Mouse (Mus musculus) embryonic facial prominence, embryonic 11.5 days (tissue): ENCODE results near the gene Syt14. TPM values are rescaled to one million over a fixed set of nuclear protein-coding genes. Genes with fewer than 3 reads are reported as not detected.
A peak's percentile ranks its signal among the peaks of the same experiment; 100 is the strongest.

Experiments
- ATAC-seq: fragments of 200-750 bp; cut with Nextera tagmentation; replicated peaks from 2 replicates; pipeline ENCODE4 v1.8.0; 2017; ENCODE audit warnings: low read depth; ENCODE audit not compliant: insufficient number of reproducible peaks, low FRiP score, low TSS enrichment
- DNase-seq: peaks from one replicate; pipeline ENCODE4 v3.0.0-alpha.2; 2015; ENCODE audit warnings: low spot score
- H3K27ac ChIP-seq: fragments of 300-500 bp; sonication (generic); replicated peaks from 2 replicates; pipeline ENCODE4 v1.5.1; 2014; ENCODE audit warnings: mild to moderate bottlenecking, low read depth, low read length, control low read depth
- H3K27me3 ChIP-seq: fragments of 300-500 bp; sonication (generic); 2 replicates; pipeline ENCODE4 v1.6.1; 2014; ENCODE audit warnings: mild to moderate bottlenecking, low read length, moderate library complexity, mixed read lengths; ENCODE audit not compliant: control insufficient read depth, insufficient read depth
- H3K36me3 ChIP-seq: fragments of 300-500 bp; sonication (generic); replicated peaks from 2 replicates; pipeline ENCODE4 v1.6.1; 2014; ENCODE audit warnings: low read depth, mild to moderate bottlenecking, low read length, moderate library complexity, mixed read lengths; ENCODE audit not compliant: control insufficient read depth, insufficient read depth
- H3K4me1 ChIP-seq: fragments of 300-500 bp; sonication (generic); 2 replicates; pipeline ENCODE4 v1.6.1; 2014; ENCODE audit warnings: low read length, mixed read lengths; ENCODE audit not compliant: control insufficient read depth, insufficient read depth
- H3K4me2 ChIP-seq: fragments of 300-500 bp; sonication (generic); 2 replicates; pipeline ENCODE4 v1.6.1; 2014; ENCODE audit warnings: low read depth, mild to moderate bottlenecking, control low read depth, low read length, moderate library complexity
- H3K4me3 ChIP-seq: fragments of 300-500 bp; sonication (generic); 2 replicates; pipeline ENCODE4 v1.5.1; 2014; ENCODE audit warnings: low read depth, low read length, control low read depth
- H3K9ac ChIP-seq: fragments of 300-500 bp; sonication (generic); replicated peaks from 2 replicates; pipeline ENCODE4 v1.6.1; 2014; ENCODE audit warnings: mild to moderate bottlenecking, control low read depth, low read length
- H3K9me3 ChIP-seq: fragments of 300-500 bp; sonication (generic); replicated peaks from 2 replicates; pipeline ENCODE4 v1.6.1; 2016; ENCODE audit warnings: mild to moderate bottlenecking, low read length, inconsistent platforms, mixed read lengths; ENCODE audit not compliant: control insufficient read depth
- WGBS: fragments of 180-500 bp; shearing (Covaris S2); extraction: QIAGEN DNeasy Blood & Tissue Kit; methylation state at CpG from one replicate; pipeline ENCODE4 v1.1.7; 2014; 5-methylcytosine and 5-hydroxymethylcytosine counted together
- polyA plus RNA-seq: library from polyadenylated mRNA; unstranded; fragments of >200 nt; fragmentation: Nextera tagmentation; extraction: Ambion mirVana; gene quantifications from 2 replicates; pipeline ENCODE4 v1.2.1, GENCODE M21; 2014

Syt14 gene
- polyA plus RNA-seq, 1 experiment from 2014 or later = 5.9 TPM

DNA sequence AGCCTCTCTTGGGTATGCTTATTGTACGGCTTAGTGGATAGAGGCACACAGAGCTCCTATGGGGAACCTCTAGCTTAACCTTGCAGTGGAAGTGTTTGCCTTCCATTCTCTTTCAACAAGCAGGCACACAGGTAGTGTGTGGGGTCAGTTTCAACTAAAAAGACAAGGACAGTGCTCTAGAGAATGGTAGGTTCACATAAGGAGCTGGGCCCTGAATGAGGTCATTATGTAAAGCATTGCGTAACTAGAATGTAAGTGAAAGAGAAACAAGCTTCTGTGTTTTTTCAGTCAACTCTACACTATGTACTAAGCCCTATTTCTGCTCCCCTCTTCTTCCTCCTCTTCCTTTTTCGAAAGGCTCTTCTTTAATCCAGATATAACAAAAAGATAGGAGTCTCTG is 103.8 kb downstream of the Syt14 start:
- DNase-seq = no peak
- H3K36me3 ChIP-seq = no peaks in the 10 kb centered on the region
- no peak for ATAC-seq
- WGBS = 89% methylated on average over 3 of the region's 3 CpGs
- H3K9me3 ChIP-seq = no peaks in the 10 kb centered on the region
- no peaks in the 10 kb centered on the region for H3K27me3 ChIP-seq
- H3K4me3 ChIP-seq = no peak overlapping the region
- no peaks in the 10 kb centered on the region for H3K4me1 ChIP-seq
- no peak overlapping the region for H3K9ac ChIP-seq
- no peak overlapping the region for H3K27ac ChIP-seq
- no peak overlapping the region for H3K4me2 ChIP-seq

DNA sequence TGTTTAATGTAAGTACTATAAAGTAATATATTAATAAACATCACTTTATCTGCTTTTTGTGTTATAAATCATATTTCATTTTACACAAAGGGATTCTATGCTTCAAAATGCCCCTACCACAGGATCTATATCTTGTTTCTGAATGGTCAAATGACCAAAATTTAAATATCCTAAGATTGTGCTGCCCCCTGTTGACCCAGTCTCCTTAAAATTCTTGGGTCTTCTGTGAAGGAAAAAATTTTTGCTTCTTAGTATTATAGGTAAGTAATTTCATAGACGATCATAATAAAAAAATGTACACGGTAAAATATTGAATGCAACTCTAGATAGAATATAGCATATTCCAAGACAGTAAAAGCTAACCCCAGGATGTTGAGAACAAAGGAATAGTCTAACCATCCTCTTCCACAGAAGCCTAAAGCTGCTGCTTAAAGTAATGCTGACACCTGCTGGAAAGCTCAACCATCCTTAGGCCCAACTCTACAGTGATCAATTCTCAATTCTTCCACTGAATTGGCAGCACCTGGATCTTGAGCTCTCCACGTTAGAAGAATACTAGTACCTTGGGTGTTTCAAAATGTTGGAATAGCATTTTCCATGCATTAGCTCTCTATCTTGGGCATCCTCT is 123.4 kb downstream of the Syt14 start:
- Histone ChIP-seq H3K4me1 (no peaks in the 10 kb centered on the region), H3K27ac (no peak overlapping the region), H3K9ac (no peak overlapping the region), H3K36me3 (no peaks in the 10 kb centered on the region), H3K9me3 (no peaks in the 10 kb centered on the region), H3K4me3 (no peak overlapping the region), H3K4me2 (no peak overlapping the region), H3K27me3 (no peaks in the 10 kb centered on the region)
- WGBS = 58% methylated on average over 3 of the region's 3 CpGs
- peak; percentile 74 for DNase-seq
- no peak for ATAC-seq

DNA sequence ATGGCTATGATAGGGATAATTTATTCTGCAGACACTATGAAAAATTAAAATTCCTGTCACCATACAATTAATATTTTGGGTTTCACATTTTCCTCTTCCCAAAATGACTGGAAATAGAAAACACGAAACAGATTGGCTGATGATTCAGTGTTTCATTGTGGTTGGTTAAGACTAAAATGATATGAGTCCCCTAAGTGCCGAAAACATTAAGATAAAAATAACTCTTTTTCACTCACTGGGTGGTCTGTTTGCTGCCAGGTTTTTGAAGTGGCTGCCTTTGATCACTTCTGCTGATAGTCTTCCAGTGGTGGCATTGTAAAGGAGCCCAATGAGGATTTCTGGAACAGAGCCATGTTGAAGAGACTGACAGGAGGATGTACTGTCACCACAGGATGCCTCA is 134.1 kb downstream of the Syt14 start:
- Histone ChIP-seq H3K36me3 (no peaks in the 10 kb centered on the region), H3K4me3 (no peak overlapping the region), H3K27me3 (no peaks in the 10 kb centered on the region), H3K4me1 (no peaks in the 10 kb centered on the region), H3K9ac (no peak overlapping the region), H3K27ac (no peak overlapping the region), H3K4me2 (no peak overlapping the region), H3K9me3 (no peaks in the 10 kb centered on the region)
- DNase-seq (no peak), ATAC-seq (no peak)
- 80% methylated on average over 2 of the region's 2 CpGs for WGBS

DNA sequence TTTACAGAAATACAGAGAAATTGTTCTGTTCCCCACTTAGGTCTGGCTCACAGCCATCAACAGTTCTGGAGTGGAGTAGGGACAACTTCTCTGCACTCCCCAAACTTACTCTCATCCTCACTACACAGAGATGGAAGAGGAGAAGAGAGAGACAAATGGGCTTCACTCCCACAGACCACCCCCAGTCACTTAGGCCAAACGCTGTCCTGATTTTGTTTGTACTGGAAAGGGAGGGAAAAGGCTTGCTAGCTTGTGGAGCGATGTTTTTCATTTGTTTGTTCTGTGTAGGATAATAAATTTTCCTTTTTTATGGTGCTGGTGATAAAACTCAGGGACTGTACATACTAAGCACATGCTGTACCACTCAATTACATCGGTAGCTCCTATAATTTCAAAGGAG is 134.7 kb downstream of the Syt14 start:
- no peak for ATAC-seq
- no peaks in the 10 kb centered on the region for H3K4me1 ChIP-seq
- no peak overlapping the region for H3K27ac ChIP-seq
- H3K27me3 ChIP-seq = no peaks in the 10 kb centered on the region
- H3K36me3 ChIP-seq = no peaks in the 10 kb centered on the region
- 74% methylated on average over 3 of the region's 3 CpGs for WGBS
- H3K4me3 ChIP-seq = no peak overlapping the region
- no peak overlapping the region for H3K9ac ChIP-seq
- no peaks in the 10 kb centered on the region for H3K9me3 ChIP-seq
- DNase-seq = no peak
- H3K4me2 ChIP-seq = no peak overlapping the region

DNA sequence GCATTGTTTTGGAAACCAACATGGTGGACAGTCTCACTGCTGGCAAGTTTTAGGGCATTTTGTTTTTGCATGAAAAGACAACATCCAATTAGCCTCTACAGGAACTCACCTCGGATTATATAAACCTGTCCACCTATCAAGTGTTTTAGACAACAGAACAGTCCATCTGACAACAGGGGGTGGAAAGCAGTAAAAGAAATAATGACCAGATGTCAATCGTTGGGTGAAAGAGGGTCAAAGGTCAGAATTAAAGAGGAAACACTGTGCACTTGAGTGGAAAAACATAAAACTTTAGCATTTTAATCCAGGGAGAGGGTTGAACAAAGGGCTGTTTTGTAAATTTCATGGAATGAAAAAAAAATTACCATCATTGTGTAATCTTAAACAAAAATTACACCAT is 136.8 kb downstream of the Syt14 start:
- ATAC-seq (no peak), DNase-seq (no peak)
- no peak overlapping the region for H3K4me2 ChIP-seq
- H3K36me3 ChIP-seq = no peaks in the 10 kb centered on the region
- no peaks in the 10 kb centered on the region for H3K4me1 ChIP-seq
- WGBS = 13% methylated on average over 2 of the region's 2 CpGs
- no peak overlapping the region for H3K4me3 ChIP-seq
- no peak overlapping the region for H3K9ac ChIP-seq
- no peak overlapping the region for H3K27ac ChIP-seq
- H3K9me3 ChIP-seq = no peaks in the 10 kb centered on the region
- no peaks in the 10 kb centered on the region for H3K27me3 ChIP-seq

DNA sequence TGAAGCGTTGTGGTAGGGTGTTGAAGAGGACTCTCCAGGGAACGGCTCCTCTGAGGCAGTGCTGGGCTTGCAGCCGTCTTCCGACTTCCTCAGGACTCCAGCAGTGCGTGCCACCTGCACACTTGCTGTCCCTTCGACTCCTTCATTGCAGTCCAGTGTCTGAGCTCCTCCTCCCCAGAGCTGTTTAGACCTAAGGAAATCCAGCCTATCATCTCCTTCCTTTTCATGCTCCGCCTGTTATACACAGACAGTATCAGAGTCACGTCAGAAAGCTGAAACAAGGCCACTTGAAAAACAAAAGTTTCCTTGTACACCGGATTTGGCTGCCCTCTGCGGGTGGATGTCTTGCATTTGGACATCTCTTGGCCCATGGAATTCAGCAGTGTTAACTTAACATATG is 138.4 kb downstream of the Syt14 start:
- H3K9me3 ChIP-seq = no peaks in the 10 kb centered on the region
- DNase-seq = peak; percentile 34
- no peaks in the 10 kb centered on the region for H3K27me3 ChIP-seq
- no peaks in the 10 kb centered on the region for H3K36me3 ChIP-seq
- no peak overlapping the region for H3K9ac ChIP-seq
- H3K27ac ChIP-seq = no peak overlapping the region
- H3K4me3 ChIP-seq = no peak overlapping the region
- no peak for ATAC-seq
- H3K4me1 ChIP-seq = no peaks in the 10 kb centered on the region
- WGBS = 58% methylated on average over 10 of the region's 10 CpGs
- no peak overlapping the region for H3K4me2 ChIP-seq

DNA sequence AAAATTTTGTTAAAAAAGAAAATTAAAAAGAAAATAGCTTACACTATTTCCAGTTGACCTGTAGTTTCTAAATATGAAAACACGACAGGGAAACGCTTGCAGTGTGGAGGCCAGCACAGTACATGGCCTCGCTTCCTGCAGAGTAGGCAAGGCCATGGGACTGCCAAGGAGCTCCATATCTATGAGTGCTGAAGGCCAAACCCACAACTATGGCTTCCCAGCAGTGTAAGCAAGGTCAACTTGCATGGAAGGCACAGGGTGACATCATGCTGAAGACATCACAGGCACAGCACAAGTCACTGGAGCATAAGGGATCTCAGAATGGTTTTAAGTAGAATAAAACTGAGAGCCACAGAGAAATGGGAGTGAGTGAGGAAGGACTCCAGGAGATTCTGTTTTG is 139.5 kb downstream of the Syt14 start:
- Histone ChIP-seq H3K4me3 (no peak overlapping the region), H3K4me1 (no peaks in the 10 kb centered on the region), H3K27ac (no peak overlapping the region), H3K9me3 (no peaks in the 10 kb centered on the region), H3K9ac (no peak overlapping the region), H3K27me3 (no peaks in the 10 kb centered on the region), H3K36me3 (no peaks in the 10 kb centered on the region), H3K4me2 (no peak overlapping the region)
- 88% methylated on average over 3 of the region's 3 CpGs for whole genome bisulfite sequencing
- no peak for ATAC-seq
- no peak for DNase-seq

DNA sequence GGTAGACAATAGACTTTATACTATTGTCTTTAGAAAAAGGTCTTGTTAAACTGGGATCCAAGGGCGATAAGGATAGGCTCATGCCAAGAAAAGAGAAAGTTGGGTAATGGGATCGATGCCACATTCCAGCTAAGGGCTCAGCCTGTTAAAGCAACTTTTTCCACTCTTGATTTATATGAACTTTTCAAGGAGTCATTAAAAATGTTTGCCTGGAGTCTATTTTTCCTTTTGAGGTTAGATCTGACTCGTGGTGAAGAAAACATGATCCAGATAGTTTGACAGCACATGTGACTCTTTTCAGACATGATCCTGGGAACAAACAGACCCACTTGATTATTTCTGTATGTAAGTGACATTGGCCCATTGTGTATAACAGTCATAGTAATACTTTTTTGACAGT is 144.9 kb downstream of the Syt14 start:
- Histone ChIP-seq H3K27me3 (no peaks in the 10 kb centered on the region), H3K9me3 (no peaks in the 10 kb centered on the region), H3K36me3 (no peaks in the 10 kb centered on the region), H3K4me2 (no peak overlapping the region), H3K27ac (no peak overlapping the region), H3K4me1 (no peaks in the 10 kb centered on the region), H3K4me3 (no peak overlapping the region), H3K9ac (no peak overlapping the region)
- ATAC-seq (no peak), DNase-seq (no peak)
- 88% methylated on average over 3 of the region's 3 CpGs for WGBS
